Mouse (Mus musculus) CH12.LX (cell line): Measurements from ENCODE around the gene Kdm8.
A peak's percentile ranks its signal among the peaks of the same experiment; 100 is the strongest.

ENCODE experiments used
- BHLHE40 ChIP-seq: IDR thresholded peaks from 2 replicates; pipeline ENCODE4 v1.6.1; 2011; ENCODE audit warnings: mild to moderate bottlenecking, low read depth, low read length, improper control_type of control experiment
- CHD2 ChIP-seq: IDR thresholded peaks from 2 replicates; pipeline ENCODE4 v1.6.1; 2011; ENCODE audit warnings: low read length, improper control_type of control experiment
- CTCF ChIP-seq, 2 experiments: IDR thresholded peaks in 1 of 2; conservative IDR thresholded peaks in 1 of 2; 2 replicates each; pipeline ENCODE4 v1.5.1; 2011 to 2012; ENCODE audit warnings: low read depth in 2 of 2, low read length in 2 of 2, improper control_type of control experiment in 1 of 2, inconsistent platforms in 1 of 2, mild to moderate bottlenecking in 1 of 2, moderate library complexity in 1 of 2
- EP300 ChIP-seq: IDR thresholded peaks from 2 replicates; pipeline ENCODE4 v1.6.1; 2011; ENCODE audit warnings: low read length, improper control_type of control experiment
- HCFC1 ChIP-seq: IDR thresholded peaks from 2 replicates; pipeline ENCODE4 v1.6.1; 2012; ENCODE audit warnings: low read depth, mild to moderate bottlenecking, inconsistent platforms, low read length, improper control_type of control experiment
- IRF4 ChIP-seq: IDR thresholded peaks from 2 replicates; pipeline ENCODE4 v1.6.1; 2014; ENCODE audit warnings: low read depth, mild to moderate bottlenecking, inconsistent platforms, low read length, improper control_type of control experiment
- JUND ChIP-seq: conservative IDR thresholded peaks from 2 replicates; pipeline ENCODE4 v1.6.1; 2011; ENCODE audit warnings: low read depth, low read length, improper control_type of control experiment
- NELFE ChIP-seq: IDR thresholded peaks from 2 replicates; pipeline ENCODE4 v1.6.1; 2011; ENCODE audit warnings: low read depth, low read length, improper control_type of control experiment
- POLR2A ChIP-seq: IDR thresholded peaks from 2 replicates; pipeline ENCODE4 v1.6.1; 2011; ENCODE audit warnings: low read depth, mild to moderate bottlenecking, improper control_type of control experiment, low read length
- USF1 ChIP-seq: IDR thresholded peaks from 2 replicates; pipeline ENCODE4 v1.6.1; 2014; ENCODE audit warnings: low read depth, mild to moderate bottlenecking, inconsistent platforms, low read length, improper control_type of control experiment
- ZC3H11A ChIP-seq: IDR thresholded peaks from 2 replicates; pipeline ENCODE4 v1.6.1; 2012; ENCODE audit warnings: low read depth, mild to moderate bottlenecking, inconsistent platforms, low read length, improper control_type of control experiment
- ZNF384 ChIP-seq: IDR thresholded peaks from 2 replicates; pipeline ENCODE4 v1.6.1; 2012; ENCODE audit warnings: low read depth, low read length, improper control_type of control experiment, inconsistent platforms

DNA sequence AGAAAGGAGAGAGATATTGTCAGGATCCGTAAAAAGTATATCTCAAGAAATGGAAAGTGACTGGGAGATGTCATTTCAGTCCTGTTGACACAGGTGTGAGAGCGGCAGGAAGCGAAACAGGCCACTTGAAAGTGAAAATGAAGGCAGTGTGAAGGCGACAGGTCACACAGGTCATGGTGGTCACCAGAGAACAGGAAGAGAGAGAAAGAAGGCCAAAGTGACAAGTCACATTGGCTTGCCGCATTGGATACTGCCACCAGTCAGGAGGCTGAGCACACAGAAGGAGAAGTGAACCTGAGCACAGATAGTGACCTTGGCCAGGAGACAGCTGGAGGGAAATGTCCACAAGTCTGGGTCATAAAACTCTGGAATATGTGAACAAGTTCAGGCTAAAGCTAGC, 67.0 kb downstream of the Kdm8 start:
- TF ChIP-seq CHD2 (no peak; the same call in 1 of the 2 replicates), CTCF (conservative IDR thresholded peaks at IDR 0.05 in 1 of 2, IDR thresholded peaks at IDR 0.05 in 1 of 2; ENCODE audit: low read depth in 2 of 2, low read length in 2 of 2) (no peak), NELFE (no peak), JUND (peak; percentile 51; the same call in 1 of the 2 replicates), IRF4 (peak; percentile 89), POLR2A (no peak), BHLHE40 (peak; percentile 82), EP300 (peak; percentile 82), USF1 (no peak), ZC3H11A (no peak), ZNF384 (no peak), HCFC1 (no peak)
